Mouse (Mus musculus): ENCODE measurements around the gene Gpr87.

DNA sequence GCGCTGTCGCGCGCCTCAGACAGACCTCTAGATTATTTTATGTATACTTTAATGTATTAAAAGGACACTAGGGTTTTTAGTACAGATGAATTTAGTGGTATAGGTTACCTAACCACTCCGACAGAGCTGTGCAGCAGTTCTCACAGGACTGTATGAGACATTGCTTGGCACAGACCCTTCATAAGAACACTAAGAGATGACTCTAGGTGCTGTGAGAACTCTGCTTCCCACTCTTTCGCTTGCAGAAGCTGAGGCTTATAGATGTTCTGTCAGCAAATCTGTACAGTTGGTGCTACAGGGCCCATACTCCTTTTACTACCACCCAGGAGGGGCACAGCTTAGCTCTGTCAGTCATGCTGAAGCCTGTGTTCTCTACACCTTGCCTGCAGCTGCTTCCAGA, 3.2 kb downstream of the Gpr87 start:
- TF ChIP-seq GATA1 (IDR thresholded peaks at IDR 0.05; ENCODE audit: borderline replicate concordance, low read length) (no peak), FLI1 (IDR thresholded peaks at IDR 0.05; ENCODE audit: low read length) (no peak)
